15 mouse cellular contexts compared by ENCODE assay signal in the genomic region with DNA sequence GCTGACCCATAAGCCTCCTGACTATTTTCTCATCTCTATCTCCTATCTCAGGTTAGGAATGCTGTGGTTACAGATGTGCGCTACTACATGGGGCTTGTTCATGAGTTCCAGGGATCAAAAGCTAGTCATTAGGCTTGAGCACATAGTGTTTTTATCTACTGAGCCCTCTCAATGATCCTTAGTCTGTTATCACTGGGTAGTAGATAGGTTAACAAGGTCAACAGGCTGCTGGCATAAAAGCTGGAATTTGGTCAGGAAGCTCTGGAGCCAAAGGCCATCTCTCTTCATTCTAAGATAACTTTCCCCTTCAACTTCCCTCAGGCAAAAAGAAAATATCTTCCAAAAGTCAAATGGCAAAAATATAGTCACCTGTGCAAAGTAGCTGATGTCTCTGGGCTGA.
"Had no signal": no experiment of that assay in that cellular context is flagged by ENCODE, and none has a peak within 500 bp of the region (broad histone marks: within the 10 kb centered on the region; RNA-seq: fewer than 3 reads in every experiment).

No protein-coding gene starts in this region.

- H3K36me3 ChIP-seq: neural tube, embryonic 15.5 days; stomach, embryonic 15.5 days had no signal

- H3K4me3 ChIP-seq: neural tube, embryonic 15.5 days; stomach, embryonic 15.5 days had no signal

- H3K27me3 ChIP-seq: neural tube, embryonic 15.5 days; stomach, embryonic 15.5 days had no signal

- H3K9ac ChIP-seq: neural tube, embryonic 15.5 days; stomach, embryonic 15.5 days had no signal

- H3K4me1 ChIP-seq: neural tube, embryonic 15.5 days; stomach, embryonic 15.5 days had no signal

- DNase-seq: retina, postnatal 1 day; right cerebral cortex, adult 18-20 months; right cerebral cortex, postnatal 14 days; right cerebral cortex, postnatal 25 days; right cerebral cortex, postnatal 4 days; spleen, adult 18-20 months; thymus, adult 18-20 months; thymus, adult 2 months; thymus, postnatal 14 days; thymus, postnatal 25 days; thymus, postnatal 36 days; thymus, postnatal 4 days had no signal

- H3K4me2 ChIP-seq: neural tube, embryonic 15.5 days; stomach, embryonic 15.5 days had no signal

- H3K27ac ChIP-seq: neural tube, embryonic 15.5 days; stomach, embryonic 15.5 days; stomach, postnatal 0 days had no signal

- H3K9me3 ChIP-seq: neural tube, embryonic 15.5 days; stomach, embryonic 15.5 days had no signal
